Mouse (Mus musculus) spleen, adult 12 weeks (tissue): Measurements from ENCODE around the gene 4930404N11Rik.

ENCODE experiments used
- DNase-seq: peaks from one replicate; pipeline ENCODE4 v3.0.0; 2022; ENCODE audit warnings: low spot score

Gene 4930404N11Rik

DNA sequence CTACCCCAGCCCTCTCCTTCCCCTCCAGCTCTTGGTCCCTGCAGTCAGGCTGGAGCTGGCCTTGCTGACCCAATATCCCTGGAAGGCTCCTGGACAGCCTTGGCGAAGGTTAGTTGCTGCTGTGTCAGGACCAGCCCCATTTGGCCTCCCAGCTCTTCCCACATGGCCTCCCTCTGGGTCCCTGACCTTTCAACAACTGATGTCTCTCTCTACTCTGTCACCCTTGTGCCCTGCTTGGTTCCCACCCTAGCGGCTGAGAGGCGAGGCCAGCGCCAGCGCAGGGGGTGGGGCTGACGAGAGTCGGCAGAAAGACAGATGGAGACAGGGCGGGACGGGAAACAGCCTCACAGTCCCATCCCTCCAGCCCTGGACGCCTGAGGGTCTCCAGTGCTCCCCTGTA is 37.2 kb downstream of the 4930404N11Rik start, which contains the start of gene Tbxa2r:
Gene Tbxa2r (plus strand): TSS at position 346 of the 400 bp plus-strand sequence.
- DNase-seq, result no peak

DNA sequence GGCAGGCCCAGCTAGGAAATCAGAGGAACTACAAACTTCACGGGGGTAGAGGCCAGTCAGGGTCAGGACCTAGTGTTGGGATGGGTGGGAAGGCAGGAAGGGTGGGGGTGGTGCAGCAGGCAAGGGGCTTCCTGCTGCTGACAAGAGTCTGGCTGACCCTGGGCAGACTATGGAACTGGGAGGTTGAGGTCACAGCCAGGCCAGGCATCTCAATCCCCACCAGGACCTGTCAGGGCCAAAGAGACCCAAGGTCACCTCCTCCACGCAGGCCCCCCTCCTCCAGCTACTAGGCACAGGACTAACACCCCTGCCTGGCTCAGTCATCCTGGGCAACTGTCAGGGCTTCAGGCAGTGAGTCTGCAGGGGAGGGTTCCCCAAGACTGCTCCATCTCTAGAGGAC is 37.7 kb downstream of the 4930404N11Rik start:
- no peak for DNase-seq

DNA sequence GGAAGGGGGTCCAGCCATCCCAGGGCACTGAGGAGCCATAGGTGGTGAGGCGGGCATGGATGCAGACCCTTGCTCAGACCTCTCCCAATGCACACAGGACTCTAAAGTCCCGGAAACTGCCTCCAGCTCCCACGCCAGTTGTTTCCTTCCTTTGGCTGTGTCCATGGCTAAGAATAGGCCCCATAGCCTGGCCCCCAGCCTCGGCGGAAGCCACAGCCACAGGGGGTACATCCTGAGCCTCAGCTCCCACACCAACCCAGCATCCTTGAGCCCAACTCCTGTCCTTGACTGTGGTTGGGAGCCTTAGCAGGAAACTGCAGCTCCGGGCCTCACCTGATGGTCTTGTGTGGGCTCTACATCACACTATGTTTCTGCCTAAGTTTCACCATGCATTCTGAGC is 38.8 kb downstream of the 4930404N11Rik start:
- no peak for DNase-seq

DNA sequence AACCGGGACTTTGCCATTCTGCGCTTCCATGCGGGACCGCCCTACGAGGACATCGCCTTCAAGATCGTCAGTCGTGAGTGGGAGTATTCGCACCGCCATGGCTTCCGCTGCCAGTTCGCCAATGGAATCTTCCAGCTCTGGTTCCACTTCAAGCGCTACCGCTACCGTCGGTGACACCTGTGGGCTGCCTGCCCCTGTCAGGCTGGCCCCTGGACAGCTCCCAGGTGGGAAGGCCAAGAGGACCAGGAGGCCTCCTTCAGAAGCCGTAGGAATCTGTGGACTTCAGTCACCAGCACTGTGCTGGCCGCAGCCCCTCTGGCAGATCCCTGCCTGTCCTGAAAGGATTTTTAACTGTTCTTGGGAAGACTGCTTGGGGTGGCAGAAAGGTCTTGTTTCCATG is 39.8 kb downstream of the 4930404N11Rik start:
- no peak for DNase-seq

DNA sequence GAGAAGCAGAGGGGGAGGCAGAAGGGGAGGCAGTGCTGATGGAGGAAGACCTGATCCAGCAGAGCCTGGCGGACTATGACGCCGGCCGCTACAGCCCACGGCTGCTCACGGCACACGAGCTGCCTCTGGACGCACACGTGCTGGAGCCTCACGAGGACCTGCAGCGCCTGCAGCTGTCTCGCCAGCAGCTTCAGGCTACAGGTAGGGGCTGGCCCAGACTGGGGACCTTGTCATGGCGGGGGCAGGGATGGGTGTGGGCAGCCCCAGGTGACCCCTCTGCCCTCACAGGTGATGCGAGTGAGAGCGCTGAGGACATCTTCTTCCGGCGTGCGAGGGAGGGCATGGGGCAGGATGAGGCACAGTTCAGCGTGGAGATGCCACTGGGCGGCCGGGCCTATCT is 40.4 kb downstream of the 4930404N11Rik start:
- no peak for DNase-seq

DNA sequence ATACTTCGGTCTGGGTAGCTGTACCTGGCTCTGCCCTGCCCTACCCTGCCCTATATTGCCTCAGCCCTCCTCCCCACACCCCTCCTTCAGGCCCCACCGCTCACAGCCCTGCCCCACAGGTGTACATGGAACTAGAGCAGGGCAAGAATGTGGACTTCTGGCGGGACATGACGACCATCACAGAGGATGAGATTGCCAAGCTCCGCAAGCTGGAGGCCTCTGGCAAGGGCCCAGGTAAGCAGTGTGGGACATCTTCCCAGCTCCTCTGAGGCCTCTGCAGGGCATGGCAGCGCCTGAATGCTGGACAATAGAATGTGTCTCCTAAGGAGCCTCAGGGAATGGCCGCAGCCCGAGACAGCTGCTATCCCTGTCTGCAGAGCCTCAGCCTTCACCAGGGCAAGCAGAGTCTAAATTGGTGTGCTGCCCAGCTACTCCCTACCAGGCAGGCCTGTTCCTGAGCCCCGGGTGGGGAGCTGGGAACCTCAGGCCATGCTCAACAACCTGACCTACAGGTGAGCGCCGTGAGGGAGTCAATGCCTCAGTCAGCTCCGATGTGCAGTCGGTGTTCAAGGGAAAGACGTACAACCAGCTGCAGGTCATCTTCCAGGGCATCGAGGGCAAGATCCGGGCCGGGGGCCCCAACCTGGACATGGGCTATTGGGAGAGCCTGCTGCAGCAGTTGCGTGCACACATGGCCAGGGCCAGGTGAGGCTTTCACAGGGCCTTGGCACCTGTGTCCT is 41.7 kb downstream of the 4930404N11Rik start:
- DNase-seq, result no peak

DNA sequence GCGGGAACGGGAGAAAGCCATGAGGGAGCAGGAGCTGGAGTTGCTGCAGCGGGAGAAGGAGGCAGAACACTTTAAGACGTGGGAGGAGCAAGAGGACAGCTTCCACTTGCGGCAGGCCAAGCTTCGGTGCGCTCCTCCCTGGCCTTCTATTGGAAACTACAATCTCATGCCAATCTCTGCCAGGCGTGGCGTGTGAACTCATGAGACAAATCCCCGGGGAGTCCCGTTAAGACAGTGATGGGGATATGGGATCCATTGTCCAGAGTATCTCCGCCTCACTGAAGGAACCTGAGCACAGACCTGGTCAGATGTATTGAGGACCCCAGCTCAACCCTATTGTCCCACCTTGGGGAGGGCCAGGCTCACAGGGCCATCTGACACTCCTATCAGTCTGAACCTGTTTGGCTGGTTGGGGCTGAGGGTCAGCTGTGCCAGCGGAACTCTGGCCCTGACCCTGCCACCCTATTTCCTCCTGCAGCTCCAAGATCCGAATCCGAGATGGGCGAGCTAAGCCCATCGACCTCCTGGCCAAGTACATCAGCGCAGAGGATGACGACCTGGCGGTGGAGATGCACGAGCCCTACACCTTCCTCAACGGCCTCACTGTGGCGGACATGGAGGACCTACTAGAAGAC is 42.4 kb downstream of the 4930404N11Rik start:
- DNase-seq, result no peak

DNA sequence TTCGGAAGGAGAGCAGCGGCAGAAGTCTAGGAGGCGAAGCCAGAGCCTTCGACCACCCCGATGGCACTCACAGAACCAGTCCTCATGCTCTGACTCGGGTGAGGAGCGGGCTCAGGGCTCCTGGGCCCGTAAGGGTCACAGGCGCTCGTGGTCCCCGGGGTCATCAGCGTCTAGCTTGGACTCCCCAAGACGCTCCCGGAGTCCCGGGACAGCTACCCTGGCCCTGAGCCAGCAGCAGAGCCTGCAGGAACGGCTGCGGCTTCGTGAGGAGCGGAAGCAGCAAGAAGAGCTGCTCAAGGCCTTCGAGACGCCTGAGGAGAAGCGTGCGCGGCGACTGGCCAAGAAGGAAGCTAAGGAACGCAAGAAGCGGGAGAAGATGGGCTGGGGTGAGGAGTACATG is 43.2 kb downstream of the 4930404N11Rik start:
- DNase-seq, result no peak

DNA sequence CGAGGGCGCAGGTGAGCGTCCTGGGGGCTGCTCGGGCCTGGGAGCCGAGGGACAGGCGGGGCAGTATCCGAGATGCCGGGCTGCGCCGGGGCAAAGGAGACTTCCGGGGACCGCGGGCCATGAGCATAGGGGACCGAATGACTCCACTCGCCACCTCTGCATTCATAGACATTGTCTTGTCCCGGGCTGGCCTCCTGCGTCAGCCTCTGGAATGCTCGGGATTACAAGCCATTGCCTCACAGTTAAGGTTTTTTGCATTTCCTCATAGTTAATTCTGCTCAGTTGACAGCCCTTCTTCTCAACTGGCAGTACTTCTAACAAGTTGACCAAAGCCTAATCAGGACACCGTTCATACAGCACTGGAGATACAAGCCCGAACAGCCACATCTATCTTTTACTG is 44.2 kb downstream of the 4930404N11Rik start:
- no peak for DNase-seq

DNA sequence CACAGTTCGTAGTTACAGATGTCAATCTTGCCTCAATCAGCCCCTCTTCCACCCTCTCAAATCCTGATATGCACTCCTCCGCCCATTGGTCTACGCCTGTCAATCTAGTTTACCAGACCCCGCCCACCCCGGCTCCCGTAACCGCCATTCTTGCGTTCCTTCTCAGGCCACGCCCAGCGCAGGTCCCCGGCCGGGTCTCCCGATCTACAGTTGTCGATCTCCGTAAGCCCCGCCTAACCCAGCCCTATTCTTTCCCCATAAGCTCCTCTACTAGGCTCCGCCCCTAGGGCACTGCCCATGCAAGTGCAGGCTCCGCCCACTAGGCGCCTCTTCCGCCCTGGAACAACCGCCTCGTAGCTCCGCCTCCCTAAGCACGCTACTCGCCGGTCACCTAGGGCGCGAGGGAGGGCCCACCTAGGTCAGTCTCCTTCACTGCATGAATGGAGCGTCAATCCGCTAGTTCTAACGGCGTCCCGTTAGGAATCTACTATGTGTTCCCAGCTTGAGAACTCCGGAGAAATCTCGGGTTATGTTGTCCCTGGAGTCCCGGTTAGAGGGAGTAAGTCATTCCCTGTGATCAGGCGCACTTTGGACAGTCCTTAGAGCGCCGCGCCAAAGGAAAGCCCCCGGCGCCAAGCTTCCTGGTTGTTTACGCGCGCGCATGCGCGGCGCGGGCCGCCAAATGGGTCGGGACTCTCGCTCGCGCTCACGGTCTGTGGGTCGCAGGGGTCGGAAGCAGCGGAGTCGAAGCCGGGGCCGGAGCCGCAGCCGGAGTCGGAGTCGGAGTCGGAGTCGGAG is 44.9 kb downstream of the 4930404N11Rik start, which contains the start of gene Cactin:
Gene Cactin (plus strand): TSS at position 554 of the 798 bp plus-strand sequence.
- DNase-seq, result peak; percentile 98

DNA sequence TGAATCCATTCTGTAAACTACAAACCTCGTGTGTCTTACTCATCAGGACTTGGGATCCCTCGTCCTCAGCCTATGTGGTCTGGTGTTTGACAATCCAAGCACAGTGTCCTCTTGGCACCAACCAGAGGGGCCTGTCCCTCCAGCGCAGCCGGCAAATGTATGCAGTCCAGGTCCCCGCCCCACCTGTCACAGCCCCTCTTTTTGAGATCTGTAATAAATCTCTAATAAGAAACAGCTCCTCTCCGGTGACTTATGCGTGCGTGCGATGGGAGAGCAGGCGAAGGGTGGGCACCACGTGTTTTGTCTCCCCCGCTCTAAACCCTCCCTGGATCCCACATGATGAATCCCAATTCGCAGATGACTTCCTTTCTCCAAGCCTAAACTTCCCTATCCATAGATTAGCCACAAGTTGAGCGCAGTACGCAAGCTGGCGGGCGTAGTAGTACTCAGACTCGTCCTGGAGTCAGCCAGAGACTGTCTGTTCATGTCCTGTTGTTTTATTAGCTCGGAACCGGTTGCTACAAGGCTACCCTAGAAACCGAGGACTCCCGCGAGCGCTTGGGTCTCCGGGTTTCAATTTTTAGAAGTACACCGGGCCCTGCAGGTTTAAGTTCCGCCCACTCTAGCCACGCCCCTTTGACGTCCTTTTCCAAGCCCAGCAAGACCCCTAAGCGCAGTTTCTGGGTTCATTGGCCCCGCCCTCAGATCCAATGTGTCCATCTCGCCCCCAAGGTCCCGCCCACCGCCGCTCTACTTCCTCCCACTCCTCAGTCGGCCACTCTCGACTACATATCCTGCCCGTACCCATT is 45.7 kb downstream of the 4930404N11Rik start:
- DNase-seq, result no peak

DNA sequence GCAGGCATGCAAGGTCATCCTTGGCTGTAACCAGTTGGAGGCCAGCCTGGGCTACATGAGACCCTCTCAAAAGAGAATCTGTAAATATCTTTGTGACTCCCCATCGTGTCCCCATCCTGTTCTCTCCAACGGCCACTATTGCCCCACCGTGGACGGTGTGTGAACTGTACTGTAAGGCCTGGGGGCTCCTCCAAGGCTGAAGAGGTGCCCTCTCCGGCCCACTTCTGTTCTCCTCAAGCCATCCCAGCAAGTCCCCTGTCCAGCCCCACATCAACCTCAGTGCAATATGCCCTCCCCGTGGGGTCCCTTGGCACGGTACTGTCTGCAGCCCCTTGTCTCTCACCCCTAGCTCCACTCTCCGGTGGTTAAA is 46.3 kb downstream of the 4930404N11Rik start:
- no peak for DNase-seq

DNA sequence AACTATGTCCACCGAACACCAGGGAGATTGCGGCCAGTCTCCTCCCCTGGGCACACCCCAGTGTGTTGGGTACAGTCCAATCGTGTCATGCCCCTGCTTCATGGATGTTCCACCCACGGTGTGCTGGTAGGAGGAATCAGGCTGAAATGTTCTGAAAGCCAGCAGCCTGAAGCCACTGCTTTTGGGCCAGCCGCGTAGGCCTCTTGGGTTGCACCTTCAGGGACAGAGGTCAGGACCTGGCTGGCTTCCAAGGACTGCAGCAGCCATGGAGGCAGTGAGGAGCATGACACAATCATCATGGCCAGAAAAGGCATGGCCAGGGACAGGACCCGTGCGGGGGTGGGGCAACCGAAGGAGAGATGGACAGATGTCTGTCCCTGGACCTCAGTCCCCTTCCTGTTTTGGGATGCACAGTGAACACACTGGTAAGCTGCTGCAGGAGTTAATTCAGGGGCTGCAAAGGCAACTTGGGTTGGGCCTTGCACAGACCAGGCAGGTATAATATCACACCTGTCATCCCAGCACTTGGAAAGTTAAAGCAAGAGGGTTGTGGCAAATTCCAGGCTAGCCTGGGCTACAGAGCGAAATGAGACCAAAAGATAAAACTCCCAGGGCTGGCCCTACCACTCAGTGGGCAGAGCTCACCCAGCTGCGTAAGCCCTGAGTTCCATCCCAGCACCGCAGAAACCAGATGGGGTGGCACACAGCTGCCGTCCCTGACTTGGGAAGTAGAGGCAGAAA is 46.9 kb downstream of the 4930404N11Rik start:
- no peak for DNase-seq

DNA sequence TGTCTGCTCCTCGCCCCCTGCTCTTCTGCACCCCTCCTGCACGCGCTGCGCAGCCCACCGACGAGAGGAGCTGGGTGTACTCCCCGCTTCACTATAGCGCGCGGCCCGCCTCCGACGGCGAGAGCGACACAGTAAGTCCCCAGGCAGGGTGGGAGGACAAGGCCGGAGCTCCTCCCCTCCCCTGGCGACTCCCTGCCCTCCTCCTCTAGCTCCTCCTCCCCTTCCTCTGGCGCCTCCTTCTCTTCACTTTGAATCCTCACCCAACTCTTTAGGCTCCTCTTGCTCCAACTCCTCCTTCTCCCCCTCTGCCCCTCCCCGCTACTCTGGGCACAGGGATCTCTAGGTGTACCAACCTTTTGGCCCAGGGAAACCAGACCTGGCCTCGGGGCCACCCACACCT is 48.3 kb downstream of the 4930404N11Rik start:
- DNase-seq, result no peak

DNA sequence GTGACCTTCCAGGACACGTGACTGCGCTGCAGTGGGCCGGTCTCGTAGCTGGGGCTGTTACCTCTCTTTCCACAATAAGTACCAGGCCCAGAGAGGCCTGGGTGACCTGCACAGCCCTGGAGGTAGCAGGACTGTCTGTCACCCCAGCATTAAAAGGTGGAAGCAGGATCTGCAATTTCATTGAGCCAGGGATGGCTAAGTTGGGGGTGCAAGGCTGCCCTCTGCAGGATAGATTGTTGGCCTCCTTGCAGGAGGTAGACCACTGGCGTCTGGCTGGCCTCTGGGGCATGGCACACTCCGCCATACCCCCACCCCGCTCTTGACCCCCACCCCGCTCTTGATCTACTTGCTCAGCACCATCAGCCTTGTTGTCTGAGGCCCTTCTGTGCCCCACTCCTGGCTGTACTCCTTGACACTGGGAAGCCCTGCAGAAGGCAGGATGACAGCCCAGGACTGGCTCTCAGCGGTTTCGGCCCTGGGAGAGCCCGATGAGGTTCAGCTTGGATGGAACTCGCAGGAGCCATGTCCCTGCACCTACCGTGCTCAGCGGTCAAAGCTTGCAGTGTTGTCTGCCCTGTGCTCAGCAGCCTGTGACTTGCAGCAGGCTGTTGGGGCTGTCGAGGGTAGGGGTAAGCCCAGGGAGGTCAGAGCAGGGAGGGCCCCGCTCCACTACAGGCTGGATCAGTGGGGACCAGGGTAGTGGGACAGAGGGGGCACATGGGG is 49.1 kb downstream of the 4930404N11Rik start:
- DNase-seq, result no peak

DNA sequence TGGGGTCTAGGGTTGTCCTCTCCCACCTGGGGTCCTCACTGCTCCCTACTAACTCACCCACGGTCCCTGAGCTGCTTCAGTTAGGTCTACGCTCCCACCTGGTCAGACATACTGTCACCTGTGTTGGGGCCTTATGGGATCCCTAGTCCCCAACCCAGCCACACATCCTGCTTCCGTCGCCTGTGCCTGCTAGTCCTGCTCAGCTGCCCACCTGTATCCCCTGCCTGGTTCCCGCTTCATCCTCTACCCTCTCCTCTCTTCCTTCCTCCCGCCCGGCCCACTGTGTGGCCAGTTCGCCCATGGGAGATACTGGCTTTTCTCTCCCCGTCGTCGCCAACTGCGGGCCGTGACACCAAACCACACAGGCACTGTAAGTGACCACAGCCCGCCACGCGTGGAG is 50.0 kb downstream of the 4930404N11Rik start:
- DNase-seq, result no peak

DNA sequence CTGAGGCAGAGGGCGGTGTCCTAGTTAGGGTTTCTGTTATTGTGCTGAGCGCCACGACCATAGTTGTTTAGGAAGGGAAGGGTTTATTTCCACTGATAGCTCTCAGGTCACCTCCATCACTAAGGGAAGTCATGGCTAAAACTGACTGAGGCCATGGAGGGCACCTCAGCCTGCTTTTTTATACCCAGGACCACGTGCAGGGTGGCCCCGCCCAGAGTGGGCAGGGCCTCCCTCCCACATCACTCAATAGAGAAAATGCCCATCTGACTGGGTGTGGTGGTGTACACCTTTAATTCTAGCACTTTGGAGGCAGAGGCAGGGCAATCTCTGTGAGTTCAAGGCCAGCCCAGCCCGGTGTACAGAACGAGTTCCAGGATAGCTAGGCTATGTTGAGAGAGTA is 51.4 kb downstream of the 4930404N11Rik start:
- DNase-seq, result no peak

DNA sequence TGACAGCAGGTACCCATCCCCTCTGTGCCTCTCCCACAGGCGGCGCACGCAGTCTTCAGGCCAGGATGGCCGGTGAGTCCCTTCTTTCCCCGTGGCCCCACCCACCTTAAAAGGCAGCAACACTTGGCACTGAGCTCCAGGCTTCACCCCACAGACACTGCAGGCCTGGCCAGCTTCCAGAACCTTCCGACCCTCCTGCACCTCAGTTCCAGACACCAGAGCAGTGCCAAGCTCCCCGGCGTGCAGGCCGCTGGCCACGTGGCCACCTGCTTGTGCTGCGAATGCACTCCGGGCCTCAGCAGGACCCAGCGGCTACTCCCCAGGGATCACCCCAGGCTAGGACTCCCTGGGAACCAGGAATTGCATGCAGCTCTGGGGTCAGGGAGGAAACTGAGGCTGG is 52.0 kb downstream of the 4930404N11Rik start:
- no peak for DNase-seq
